Mouse (Mus musculus): ENCODE results near the gene Bpnt1.
A peak's percentile ranks its signal among the peaks of the same experiment; 100 is the strongest.

Bpnt1 gene

DNA sequence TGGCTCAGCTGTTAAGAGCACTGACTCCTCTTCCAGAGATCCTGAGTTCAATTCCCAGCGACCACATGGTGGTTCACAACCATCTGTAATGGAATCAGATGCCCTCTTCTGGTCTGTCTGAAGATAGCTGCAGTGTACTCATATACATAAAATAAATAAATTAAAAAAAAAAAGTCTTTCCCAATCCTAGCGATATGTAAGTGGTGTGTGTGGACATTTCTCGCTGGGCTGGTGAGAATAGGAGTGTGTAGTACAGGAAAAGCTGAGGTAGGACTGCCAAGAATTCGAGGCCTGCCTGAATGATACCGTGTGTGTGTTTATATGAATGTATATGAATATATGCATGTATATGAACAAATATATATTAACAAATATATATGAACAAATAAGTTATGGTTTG is 585 bp upstream of the Bpnt1 start:
- no peak for DNase-seq (ENCODE audit: low spot score in 2 of 2)

DNA sequence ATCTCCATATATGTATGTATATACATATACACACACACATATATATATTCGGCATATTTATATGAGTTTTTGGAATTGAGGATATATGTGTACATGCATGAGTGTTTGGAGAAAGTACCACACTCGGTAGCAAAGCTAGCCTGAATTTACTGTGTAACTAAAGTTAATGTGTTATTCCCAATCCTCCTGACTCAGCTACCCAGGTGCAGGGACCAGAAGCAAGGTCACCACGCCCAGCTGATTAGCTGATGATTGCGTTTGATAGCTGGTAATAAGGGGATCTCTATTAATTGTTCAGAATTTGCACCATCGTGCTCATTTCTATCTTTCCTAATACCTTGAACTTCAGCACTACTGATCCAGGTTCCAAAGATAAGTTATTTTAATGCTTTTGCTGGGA is 1.7 kb downstream of the Bpnt1 start:
- no peak for DNase-seq (ENCODE audit: low spot score in 2 of 2)

DNA sequence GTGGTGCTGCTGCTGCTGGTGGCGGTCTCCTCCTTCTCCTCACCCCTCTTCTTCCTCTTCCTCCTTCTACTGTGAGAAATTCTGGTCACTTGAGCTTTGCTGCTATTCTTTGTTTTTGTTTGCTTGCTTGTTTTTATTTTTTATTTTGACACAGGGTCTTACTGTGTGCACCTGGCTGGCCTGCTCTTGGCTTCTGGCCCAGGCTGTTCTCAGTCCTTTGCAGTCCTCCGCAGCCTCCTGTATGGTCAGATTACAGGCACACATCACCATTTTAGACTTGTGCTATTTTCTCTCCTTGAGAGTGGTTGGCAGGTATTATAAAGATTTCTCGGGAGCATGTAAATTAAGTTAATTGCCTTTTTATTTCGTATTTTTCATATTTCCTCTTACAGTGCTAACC is 2.2 kb downstream of the Bpnt1 start:
- no peak for DNase-seq (ENCODE audit: low spot score in 2 of 2)

DNA sequence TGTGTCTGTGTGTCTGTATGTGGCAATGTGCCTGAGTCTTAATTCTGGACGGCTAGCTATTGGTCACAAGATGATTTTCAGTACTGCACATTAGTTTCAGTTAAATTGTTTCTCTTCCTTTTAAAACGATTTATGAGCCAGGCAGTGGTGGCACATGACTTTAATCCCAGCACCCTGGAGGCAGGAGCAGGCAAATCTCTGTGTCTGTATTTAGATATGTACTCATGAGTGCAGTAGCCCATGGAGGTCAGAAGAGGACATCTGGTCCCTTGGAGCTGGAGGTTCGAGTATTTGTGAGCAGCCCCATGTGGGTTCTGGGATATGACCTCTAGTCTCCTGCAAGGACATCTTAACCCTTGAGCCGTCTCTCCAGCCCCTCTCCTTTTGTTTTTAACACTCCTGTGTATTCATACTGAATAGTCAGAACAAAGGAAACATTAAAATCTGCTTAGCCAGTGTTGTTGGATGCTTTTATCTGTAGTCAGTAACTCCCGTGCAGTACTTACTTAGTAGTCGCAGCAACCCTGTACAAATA is 3.3 kb downstream of the Bpnt1 start:
- no peak for DNase-seq (ENCODE audit: low spot score in 2 of 2)

DNA sequence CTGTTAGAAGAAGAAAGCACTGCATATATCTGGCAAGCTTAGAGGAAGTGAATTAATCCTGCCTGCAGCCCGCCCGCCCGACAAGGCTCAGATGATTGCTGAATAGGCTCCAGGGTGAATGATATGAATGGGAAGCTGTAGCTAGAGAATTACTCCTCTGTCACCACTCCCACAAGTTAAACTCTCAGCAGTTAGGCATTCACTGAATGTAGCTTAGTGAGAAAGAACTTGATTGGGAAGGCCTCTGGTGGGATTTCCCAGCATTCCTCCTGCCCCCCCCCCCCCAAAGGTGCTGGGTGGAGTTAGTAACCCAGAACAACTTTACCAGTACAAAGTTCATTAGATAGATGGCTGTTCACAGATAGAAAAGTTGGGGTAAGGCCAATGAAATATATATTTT is 4.6 kb downstream of the Bpnt1 start:
- no peak for DNase-seq (ENCODE audit: low spot score in 2 of 2)

DNA sequence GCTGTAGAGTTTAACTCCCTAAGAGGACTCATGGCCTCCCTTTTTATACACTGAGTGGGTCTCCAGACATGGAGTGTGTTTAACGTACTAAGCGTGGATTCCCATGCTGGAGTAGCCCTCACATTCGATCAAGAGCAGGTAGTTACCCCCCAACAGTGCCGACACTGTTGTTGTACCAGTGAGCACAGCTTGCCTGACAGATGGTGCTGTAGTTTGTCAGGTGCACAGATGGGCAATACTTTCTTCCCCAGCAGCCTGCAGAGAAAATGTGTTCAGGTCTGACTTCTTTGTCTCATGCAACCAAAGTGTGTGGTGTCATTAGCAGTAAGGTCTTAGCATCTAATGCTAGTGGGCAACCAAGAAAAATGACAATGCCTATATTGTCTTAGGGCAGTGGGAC is 10.5 kb downstream of the Bpnt1 start:
- DNase-seq (ENCODE audit: low spot score in 2 of 2), result no peak

DNA sequence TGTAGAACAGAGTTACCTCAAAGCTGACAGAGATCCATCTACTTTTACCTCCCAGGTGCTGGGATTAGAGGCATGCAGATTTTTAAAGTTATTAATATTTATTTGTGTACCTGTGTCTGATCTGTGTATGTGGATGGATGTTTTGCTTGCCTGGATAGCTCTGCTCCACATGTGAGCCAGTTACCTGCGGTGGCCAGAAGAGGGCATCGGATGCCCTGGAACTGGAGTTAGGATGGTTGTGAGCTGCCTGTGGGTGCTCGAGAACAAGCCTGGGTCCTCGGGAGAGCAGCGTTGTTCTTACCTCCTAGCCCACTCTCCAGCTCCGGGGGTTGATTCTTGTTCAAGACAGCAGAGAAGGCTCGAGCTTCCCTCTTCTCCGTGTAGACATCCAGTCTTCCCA is 11.5 kb downstream of the Bpnt1 start:
- no peak for DNase-seq (ENCODE audit: low spot score in 2 of 2)

DNA sequence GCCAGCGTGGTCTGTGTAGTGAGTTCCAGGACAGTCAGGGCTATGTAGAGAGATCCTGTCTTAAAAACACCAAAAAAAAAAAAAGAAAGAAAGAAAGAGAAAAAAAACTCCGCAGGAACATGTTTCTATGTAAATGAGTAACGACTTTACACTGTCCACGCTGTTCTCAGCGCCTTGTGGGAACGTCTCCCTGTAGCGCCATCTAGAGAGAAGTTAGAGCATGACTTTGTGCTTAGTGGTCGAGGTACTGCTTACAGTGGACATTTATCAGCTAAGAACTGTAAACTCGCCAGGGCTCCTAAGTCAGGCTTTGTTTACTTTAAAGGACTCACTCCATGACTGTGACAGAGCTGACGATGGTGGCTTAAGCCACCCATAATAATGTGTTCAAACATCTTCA is 14.2 kb downstream of the Bpnt1 start:
- no peak for DNase-seq (ENCODE audit: low spot score in 2 of 2)

DNA sequence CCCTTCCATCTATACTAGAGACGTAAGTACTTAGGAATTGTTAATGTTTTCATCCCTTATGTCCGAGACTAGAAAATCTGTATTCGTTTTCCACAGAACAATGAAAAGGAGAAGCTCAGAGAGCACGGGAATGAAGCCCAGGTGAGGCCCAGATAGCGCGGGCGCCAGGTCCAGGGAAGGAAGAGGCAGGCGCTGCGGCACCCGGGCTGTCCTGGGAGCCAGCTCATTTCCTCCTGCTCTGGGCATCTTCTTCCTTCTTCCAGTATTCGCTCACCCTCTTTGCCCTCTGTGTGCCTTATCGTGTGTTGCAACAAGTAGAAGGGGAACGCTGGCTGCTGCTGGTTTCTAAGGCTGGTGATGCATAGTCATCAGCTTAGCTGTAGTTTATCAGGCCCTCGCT is 17.8 kb downstream of the Bpnt1 start:
- DNase-seq (ENCODE audit: low spot score in 2 of 2), result no peak

DNA sequence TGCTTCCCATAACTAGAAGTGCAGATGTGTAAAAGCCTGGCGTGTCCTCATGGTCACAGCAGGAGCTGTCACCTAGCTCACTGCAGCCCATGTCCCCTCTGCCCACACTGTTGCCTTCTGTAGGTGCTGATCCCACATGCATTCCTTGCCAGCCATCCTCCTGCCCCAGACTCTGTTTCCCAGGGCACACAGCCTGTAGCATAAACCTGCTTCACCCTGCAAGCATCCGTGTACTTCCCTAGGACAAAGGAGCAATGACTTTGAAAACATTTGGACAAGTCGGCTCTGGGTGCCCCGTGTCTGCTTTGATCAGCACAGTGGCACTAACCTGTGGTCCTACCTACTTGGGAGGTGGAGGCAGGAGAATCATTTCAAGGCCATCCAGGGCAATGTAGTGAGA is 18.7 kb downstream of the Bpnt1 start:
- no peak for DNase-seq (ENCODE audit: low spot score in 2 of 2)

DNA sequence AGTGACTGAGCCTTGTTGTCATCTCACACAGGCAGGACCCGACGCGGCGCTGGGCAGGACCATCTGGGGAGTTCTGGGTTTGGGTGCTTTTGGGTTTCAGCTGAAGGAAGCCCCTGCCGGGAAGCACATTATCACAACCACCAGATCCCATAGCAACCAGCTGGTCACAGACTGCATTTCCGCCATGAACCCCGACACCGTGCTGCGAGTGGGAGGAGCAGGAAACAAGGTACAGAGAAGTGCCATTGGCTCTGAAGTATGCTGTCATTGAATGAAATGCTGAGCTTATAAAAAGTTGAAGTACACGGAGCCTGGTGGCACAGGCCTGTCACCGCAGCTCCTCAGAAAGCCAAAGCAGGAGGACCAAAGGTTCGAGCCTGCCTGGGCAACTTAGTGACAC is 20.2 kb downstream of the Bpnt1 start:
- no peak for DNase-seq (ENCODE audit: low spot score in 2 of 2)

DNA sequence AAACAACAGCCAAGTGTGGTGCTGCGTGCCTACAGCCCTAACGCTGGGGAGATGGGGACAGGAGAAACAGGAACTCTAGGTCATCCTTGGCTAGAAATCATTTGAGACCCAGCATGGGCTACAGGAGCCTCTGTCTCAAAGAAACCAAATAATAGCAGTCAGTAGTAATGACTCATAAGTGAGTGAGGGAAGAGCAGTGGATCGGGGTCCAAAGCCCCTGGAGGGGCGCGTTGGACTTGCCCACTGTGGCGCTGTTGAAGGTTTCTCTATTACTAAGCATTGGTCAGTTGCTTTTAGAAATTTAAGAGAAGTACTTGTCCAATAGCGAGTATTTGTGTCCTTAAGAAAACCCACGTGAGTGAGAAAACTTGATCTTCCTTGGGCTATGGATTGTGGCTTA is 21.4 kb downstream of the Bpnt1 start:
- no peak for DNase-seq (ENCODE audit: low spot score in 2 of 2)

DNA sequence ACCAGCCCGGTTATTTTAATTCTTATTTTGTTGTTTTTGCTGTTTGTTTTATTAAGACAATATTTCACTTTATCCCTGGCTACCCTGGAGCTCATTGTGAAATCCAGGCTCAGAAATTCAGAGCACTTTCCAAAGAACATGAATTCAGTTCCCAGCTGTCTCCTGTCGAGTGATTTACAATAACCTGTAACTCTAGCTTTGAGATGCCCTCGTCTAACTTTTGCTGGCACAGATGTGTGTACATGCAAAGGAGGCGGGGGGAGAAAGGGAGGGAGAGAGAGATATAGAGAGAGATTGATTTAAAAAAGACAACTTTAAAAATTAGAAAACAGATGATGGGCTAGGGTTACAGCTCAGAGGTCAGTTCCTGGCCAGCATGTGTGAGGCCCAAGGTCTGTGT is 22.8 kb downstream of the Bpnt1 start:
- DNase-seq (ENCODE audit: low spot score in 2 of 2), result no peak

DNA sequence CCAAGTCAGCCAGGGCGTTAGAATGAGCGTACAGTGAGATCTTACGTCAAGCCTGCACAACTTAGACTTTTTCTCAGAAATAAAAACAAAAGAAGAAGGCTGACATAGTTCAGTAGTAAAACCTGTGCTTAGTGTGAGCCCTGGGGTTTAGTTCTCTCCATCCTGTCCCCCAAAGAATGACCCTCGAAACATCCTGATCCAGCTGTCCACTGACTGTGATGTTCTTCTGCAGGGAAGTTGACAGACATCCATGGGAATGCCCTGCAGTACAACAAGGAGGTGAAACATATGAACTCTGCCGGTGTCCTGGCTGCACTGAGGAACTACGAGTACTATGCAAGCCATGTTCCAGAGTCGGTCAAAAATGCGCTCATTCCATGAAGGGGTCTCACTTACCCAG is 24.3 kb downstream of the Bpnt1 start:
- DNase-seq (ENCODE audit: low spot score in 2 of 2), result no peak

DNA sequence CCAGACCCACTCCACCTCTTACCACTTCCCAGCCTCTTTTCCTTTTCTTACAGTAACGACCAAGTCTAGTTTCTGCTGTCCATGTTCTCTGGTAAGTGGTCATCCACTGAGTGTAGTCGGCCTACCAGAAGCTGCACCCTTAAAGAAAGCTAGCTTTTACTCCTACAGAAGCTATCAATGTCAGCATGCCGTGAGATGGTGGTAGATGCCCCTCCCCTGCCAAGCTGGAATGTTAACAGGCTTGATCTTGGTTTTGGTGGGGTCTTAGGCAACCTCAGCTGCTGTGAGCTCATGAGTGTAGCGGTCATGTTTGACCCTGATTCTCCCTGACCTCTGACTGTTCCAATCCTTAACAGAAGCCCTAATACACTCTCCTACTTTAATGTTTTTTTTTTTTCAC is 26.3 kb downstream of the Bpnt1 start:
- no peak for DNase-seq (ENCODE audit: low spot score in 2 of 2)

DNA sequence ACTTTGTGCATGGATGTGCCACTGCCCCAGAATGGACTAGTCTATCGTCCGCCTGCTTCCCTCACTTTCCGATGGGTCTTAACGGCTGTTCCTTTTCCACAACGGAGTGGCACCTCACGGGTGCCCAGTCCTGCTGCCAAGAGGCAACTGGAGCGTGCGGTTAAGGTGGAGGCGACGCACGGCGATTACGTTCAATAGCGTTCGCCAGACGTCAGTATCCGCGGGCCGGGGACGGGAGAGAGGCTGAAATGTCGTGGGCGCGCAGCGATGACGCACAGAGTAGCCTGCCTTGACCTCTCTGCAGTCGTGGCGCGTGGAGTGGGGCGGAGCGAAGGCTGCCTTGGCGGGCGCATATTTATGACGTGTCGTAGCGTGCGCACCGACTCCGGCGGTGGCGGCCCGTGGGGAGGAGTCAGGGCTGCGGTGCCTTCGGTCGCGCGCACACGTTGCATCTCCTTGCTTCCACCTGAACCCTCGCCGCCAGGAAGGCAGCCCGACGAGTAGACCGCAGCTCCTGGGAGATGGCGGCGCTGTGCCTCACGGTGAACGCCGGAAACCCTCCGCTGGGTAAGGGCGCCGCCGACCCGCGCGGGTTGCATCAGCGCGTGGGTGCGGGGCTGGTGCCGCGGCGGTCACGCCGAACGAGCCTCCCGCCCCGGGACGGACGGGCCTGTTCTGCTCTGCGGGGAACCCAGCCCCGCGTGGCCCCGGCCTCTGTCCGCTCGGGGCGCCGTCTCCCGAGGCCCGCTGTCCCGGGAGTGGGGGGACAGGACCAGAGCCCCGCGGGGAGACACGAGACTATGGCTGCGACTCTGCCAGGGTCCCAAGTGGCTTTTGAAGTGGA is 30.9 kb downstream of the Bpnt1 start, which contains the start of gene Eprs:
Gene Eprs (plus strand): TSS at position 368 of the 844 bp plus-strand sequence.
- DNase-seq (ENCODE audit: low spot score in 2 of 2), result peak; percentile 99 to 100

DNA sequence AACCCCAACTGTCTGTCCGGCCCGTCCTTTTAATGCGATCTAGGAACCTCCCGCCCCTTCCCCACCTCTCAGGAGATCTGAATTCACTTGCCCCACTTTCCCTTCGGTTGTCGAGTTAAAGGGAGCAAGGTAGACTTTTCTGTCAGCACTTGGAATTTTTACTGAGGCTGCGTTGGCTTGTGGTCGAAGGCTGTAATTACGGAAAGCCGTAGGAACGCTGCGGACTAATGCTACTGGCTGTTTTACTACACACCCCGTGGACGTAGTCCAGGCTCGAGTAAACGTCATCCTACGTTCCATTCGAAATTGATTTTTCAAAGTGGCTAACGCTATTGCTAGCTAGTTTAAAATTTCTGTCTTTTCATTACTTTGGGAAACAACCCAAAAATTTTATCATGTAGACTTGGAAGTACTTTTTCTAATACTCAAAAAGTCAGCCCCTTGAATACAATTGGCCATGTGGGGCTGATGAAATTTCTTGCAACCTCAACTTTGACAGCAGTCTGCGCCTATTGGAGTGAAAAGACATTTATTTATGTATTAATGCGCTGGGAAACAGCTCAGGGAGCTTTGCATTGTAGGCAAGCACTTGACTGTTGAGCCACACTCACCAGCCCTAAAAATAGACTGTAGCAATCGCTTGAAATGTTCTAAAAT is 31.7 kb downstream of the Bpnt1 start:
- DNase-seq (ENCODE audit: low spot score in 2 of 2), result peak; percentile 33 to 42

DNA sequence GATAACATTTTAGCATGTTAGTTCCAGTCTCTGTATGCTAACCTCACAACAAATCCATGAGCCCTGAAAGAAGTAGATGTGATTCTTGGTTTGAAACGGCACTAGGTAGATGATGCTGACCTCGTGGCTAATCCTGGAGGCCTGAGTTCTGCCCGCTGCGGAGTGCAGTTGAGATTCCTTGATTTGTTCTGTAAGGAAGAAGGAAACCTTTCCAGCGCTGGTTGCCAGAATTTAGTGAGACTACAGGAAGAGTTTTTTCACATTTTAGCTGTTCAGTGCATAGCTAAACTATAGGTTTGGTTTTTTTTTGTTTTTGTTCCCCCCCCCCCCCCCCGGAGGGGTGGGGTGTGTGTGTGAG is 32.2 kb downstream of the Bpnt1 start:
- no peak for DNase-seq (ENCODE audit: low spot score in 2 of 2)

DNA sequence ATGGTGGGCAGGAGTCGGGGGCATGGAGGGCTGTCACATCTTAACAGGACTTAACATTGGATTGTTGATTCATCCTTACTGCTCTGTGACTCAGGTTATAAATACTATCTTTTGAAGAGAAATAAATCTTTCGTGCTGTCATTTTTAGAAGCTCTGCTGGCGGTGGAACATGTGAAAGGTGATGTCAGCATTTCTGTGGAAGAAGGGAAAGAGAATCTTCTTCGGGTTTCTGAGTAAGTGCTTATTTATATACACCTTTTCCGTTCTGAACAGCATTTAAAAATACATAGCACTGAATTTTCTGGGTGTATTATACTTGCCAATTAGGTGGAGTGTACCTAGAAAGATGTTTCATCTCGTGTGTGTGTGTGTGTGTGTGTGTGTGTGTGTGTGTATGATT is 35.4 kb downstream of the Bpnt1 start:
- DNase-seq (ENCODE audit: low spot score in 2 of 2), result no peak

DNA sequence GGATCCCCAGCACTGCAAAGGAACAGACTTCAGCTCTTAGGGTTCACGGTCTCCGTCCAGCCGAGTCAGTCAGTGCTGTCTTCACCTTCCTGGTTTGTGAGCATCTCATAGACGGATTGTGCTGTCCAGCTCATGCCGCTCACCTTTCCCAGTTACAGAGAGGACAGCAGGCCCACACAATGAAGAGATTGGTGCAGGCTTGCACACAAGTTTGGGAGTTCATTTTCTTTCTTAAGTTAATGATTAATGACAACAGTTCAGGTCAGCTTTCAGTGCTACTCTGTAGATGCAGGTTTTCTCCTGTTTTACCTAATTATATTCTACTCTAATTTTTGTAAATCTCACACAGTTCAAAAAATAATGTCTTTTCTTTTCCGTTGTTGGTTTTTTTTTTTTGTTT is 38.0 kb downstream of the Bpnt1 start:
- DNase-seq (ENCODE audit: low spot score in 2 of 2), result no peak

DNA sequence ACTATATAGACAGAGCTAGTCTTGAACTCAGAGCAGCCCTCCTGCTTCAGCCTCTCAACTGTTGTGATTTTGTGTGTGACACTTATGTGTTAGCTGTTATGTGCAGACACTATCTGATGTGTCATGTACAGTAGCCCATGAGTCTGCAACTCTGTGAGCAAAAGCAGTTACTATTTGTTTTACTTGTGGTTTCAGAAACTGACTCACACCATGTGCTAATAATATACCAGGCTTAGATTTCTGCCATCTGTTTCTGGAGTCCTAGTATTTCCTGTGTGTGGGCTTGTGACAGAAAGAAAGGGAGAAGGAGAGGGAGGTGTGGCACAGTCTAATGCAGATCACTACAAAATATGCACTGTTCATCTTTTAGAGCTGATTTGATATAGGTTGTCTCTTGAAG is 44.4 kb downstream of the Bpnt1 start:
- DNase-seq (ENCODE audit: low spot score in 2 of 2), result peak in 1 of 2 experiments; percentile 64

DNA sequence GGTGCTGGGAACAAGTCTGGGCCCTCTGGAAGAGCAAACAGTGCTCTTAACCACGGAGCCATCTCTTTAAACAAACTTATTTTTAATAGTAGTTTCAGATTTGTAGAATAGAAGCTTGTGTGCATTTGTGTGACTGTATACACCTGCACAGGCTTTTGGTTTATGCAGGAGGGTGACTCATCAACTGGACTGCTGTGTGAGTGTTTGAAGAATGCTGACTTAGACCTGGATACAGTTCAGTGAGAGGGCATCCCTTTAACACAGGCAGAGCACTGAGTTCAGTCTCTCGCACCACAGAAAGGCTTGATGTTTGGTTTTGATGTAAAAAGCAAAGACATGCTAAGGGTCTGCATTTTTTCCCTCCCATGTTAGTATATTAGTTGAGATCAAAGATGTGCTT is 45.5 kb downstream of the Bpnt1 start:
- DNase-seq (ENCODE audit: low spot score in 2 of 2), result no peak

DNA sequence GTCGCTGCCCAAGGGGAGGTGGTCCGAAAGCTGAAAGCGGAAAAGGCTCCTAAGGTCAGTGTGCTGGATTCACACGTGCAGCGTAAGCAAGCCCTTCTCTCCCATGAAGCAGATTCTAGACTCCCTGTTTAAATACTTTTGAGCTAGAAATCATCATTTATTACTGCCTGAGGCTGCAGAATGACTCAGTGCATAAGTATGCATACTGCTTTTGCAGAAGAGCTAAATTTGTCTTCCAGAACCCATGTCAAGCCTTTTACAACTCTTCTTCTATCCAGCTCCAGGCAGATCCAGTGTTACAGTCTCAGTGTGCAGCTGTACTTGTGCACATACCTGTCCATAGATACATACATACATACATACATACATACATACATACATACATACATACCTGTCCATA is 69.7 kb downstream of the Bpnt1 start:
- DNase-seq (ENCODE audit: low spot score in 2 of 2), result peak in 1 of 2 experiments; percentile 13
